Mouse (Mus musculus): ENCODE measurements around the gene Mei1. TPM values are rescaled to one million over a fixed set of nuclear protein-coding genes. Genes with fewer than 3 reads are reported as not detected.

Gene Mei1
- polyA plus RNA-seq, 1 experiment from 2014 or later, result 0.05 TPM

DNA sequence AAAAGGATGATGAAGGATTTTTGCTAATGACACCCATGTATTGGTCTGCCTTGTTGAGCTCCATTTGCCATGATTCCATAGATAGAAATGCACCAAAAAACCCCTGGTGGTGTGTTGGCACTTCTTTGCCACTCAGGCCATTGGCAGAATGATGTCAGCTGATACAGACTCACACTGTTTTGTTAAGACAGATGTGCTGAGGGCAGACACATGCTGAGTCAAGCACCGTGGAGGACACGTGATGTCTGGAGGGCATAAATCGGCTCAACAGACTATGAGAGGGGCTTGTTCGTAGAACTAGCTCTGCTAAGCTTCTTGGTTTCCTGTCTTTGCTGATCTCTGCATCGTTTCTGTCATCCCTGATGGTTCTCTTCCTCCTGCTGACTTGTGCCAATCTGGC is 17.3 kb upstream of the Mei1 start:
- Histone ChIP-seq H3K4me3 (no peak overlapping the region), H3K4me1 (no peaks in the 10 kb centered on the region), H3K36me3 (no peaks in the 10 kb centered on the region), H3K27ac (no peak overlapping the region), H3K27me3 (ENCODE audit: insufficient read depth, poor library complexity, severe bottlenecking) (peaks cover 6% of the 10 kb centered on the region), H3K9me3 (no peaks in the 10 kb centered on the region)
- no peak for DNase-seq (ENCODE audit: low spot score)
- WGBS, result 54% methylated on average over 5 of the region's 5 CpGs

DNA sequence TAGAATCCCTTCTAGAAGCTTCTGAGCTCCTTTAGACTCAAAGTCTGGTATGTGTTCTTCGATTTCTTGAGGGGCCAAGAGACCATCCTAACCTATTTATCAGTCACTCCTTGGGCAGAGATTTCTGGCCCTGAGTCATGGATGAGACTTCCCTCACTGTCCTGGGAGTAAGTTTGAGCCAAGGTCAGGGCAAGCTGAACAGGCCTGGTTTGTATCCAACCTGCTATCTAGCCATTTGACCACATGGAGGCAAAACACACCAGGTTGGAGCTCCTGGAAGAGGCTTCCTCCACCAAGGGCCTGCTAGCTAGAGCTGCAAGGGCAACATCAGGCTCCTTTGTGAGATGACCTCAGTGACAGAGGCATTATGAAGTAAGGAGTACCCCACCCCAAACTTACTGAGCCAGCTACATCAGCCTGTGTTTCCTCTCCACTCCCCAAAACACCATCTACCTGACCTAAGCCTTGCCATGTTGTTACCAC is 11.0 kb upstream of the Mei1 start, which contains the start of gene 4930407I10Rik:
Gene 4930407I10Rik, plus strand, starts transcription at position 433 of the 483 bp plus-strand sequence.
- Histone ChIP-seq H3K4me3 (no peak within 1 kb of the TSS), H3K36me3 (no peaks in the 10 kb centered on the region), H3K4me1 (no peaks in the 10 kb centered on the region), H3K27me3 (ENCODE audit: insufficient read depth, poor library complexity, severe bottlenecking) (peaks cover 22% of the 10 kb centered on the region), H3K27ac (no peak within 1 kb of the TSS), H3K9me3 (no peaks in the 10 kb centered on the region)
- WGBS, result 79% methylated on average over 1 of the region's 1 CpGs
- DNase-seq (ENCODE audit: low spot score), result no peak

DNA sequence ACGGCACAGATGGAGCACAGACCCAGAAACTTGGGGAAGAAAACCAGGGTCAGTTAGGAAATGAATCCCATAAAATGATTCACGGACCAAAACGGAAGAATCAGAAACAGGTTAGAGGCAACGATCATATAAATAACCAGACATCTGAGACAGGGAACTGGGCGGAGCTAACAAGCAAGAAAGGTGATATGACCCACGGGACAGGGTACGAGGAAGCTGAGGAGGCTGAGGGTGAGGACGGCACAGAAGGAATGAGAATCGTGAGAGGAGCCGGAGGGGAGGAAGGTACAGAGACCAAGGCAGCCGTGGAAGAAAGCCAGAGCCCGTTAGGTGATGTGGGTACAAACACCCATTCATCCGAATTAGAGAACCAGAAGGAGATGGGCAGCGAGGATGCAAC is 5.9 kb upstream of the Mei1 start:
- no peak overlapping the region for H3K27ac ChIP-seq
- no peak for DNase-seq (ENCODE audit: low spot score)
- no peak overlapping the region for H3K4me3 ChIP-seq
- no peaks in the 10 kb centered on the region for H3K9me3 ChIP-seq
- no peaks in the 10 kb centered on the region for H3K4me1 ChIP-seq
- peaks cover 69% of the 10 kb centered on the region for H3K27me3 ChIP-seq (ENCODE audit: insufficient read depth, poor library complexity, severe bottlenecking)
- no peaks in the 10 kb centered on the region for H3K36me3 ChIP-seq
- 60% methylated on average over 14 of the region's 14 CpGs for WGBS

GRCm38 (mm10) chr15:82065511-82065910 is 4.3 kb upstream of the Mei1 start:
- Histone ChIP-seq H3K36me3 (no peaks in the 10 kb centered on the region), H3K4me1 (peaks cover 5% of the 10 kb centered on the region), H3K27ac (no peak overlapping the region), H3K9me3 (no peaks in the 10 kb centered on the region), H3K4me3 (no peak overlapping the region), H3K27me3 (ENCODE audit: insufficient read depth, poor library complexity, severe bottlenecking) (peaks cover 85% of the 10 kb centered on the region)
- WGBS, result 21% methylated on average over 7 of the region's 7 CpGs
- DNase-seq (ENCODE audit: low spot score), result no peak

- DNase-seq (ENCODE audit: low spot score), result no peak
- H3K4me1 ChIP-seq, result peaks cover 5% of the 10 kb centered on the region
- no peak overlapping the region for H3K4me3 ChIP-seq
- H3K9me3 ChIP-seq, result no peaks in the 10 kb centered on the region
- 84% methylated on average over 26 of the region's 26 CpGs for WGBS
- H3K27ac ChIP-seq, result no peak overlapping the region
- H3K36me3 ChIP-seq, result no peaks in the 10 kb centered on the region
- H3K27me3 ChIP-seq (ENCODE audit: insufficient read depth, poor library complexity, severe bottlenecking), result peaks cover 54% of the 10 kb centered on the region
Measured at GRCm38 (mm10) chr15:82071816-82072469, 2.1 kb downstream of the Mei1 start.

DNA sequence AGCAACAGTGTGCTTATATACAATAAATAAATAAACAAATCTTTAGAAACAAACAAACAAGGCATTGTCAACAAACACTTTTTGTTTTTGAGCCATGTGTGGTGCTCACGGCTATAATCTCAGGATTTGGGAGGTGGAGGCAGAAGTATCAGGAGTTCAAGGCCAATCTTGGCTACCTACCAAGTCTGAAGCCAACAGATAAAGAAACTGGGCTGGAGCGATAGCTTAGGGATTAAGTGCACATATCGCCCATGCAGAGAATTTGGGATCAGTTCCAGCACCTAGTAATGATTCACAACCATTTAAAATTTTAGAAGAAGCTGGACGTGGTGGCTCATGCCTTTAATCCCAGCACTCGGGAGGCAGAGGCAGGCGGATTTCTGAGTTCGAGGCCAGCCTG is 3.7 kb downstream of the Mei1 start:
- Histone ChIP-seq H3K9me3 (no peaks in the 10 kb centered on the region), H3K4me3 (no peak overlapping the region), H3K27ac (no peak overlapping the region), H3K36me3 (no peaks in the 10 kb centered on the region), H3K27me3 (ENCODE audit: insufficient read depth, poor library complexity, severe bottlenecking) (peaks cover 47% of the 10 kb centered on the region), H3K4me1 (peaks cover 5% of the 10 kb centered on the region)
- WGBS, result 84% methylated on average over 7 of the region's 7 CpGs
- DNase-seq (ENCODE audit: low spot score), result no peak

DNA sequence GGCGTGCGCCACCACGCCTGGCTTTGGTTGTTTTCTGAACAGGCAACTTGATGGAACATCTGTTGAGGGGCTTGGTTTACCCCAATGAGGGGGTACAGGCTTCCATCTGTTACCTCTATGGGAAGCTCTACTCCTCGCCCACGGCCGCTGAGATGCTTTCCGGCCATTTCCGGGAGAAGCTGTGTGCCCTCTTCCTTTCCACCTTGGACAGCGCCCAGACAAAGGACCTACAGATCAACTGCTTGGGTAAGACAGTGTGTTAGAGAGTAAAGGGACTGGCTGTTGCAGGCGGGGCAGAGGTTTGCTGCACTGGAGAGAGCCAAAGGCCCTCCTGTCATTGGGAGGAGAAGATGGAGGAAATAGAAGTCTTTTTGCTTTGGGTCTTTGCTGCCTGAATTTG is 10.1 kb downstream of the Mei1 start:
- Histone ChIP-seq H3K4me1 (no peaks in the 10 kb centered on the region), H3K27me3 (ENCODE audit: insufficient read depth, poor library complexity, severe bottlenecking) (peaks cover 17% of the 10 kb centered on the region; the same call in 1 of the 2 replicates), H3K9me3 (no peaks in the 10 kb centered on the region), H3K27ac (no peak overlapping the region), H3K4me3 (no peak overlapping the region), H3K36me3 (no peaks in the 10 kb centered on the region)
- 50% methylated on average over 10 of the region's 10 CpGs for WGBS
- no peak for DNase-seq (ENCODE audit: low spot score)

GRCm38 (mm10) chr15:82081161-82081560 is 11.4 kb downstream of the Mei1 start:
- H3K4me1 ChIP-seq, result no peaks in the 10 kb centered on the region
- H3K9me3 ChIP-seq, result no peaks in the 10 kb centered on the region
- H3K36me3 ChIP-seq, result no peaks in the 10 kb centered on the region
- no peak overlapping the region for H3K4me3 ChIP-seq
- no peak overlapping the region for H3K27ac ChIP-seq
- no peak for DNase-seq (ENCODE audit: low spot score)
- peaks cover 23% of the 10 kb centered on the region; the same call in 1 of the 2 replicates for H3K27me3 ChIP-seq (ENCODE audit: insufficient read depth, poor library complexity, severe bottlenecking)
- WGBS, result 28% methylated on average over 7 of the region's 7 CpGs

DNA sequence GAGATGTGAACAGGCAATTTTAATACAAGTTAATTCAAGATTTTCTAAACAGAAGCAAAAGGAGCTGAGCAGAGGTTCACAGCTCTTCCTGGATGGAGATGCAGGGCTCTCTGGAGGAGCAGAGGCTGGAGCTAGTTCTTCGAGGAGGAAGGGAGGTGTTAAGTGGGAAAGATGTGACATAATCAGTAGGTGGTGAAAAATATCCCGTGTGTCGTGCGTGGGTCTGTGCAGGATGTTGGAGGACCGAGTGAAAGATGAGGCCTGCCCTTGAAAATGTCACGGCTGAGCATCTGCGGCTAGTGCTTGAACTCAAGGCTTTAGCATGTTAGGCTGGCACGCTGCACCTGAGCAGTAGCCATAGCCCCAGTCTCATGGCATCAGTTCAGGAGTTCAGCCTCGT is 15.8 kb downstream of the Mei1 start:
- 81% methylated on average over 9 of the region's 9 CpGs for WGBS
- Histone ChIP-seq H3K9me3 (no peaks in the 10 kb centered on the region), H3K4me1 (no peaks in the 10 kb centered on the region), H3K27me3 (ENCODE audit: insufficient read depth, poor library complexity, severe bottlenecking) (peaks cover 34% of the 10 kb centered on the region; the same call in 1 of the 2 replicates), H3K27ac (no peak overlapping the region), H3K4me3 (no peak overlapping the region), H3K36me3 (no peaks in the 10 kb centered on the region)
- DNase-seq (ENCODE audit: low spot score), result no peak

DNA sequence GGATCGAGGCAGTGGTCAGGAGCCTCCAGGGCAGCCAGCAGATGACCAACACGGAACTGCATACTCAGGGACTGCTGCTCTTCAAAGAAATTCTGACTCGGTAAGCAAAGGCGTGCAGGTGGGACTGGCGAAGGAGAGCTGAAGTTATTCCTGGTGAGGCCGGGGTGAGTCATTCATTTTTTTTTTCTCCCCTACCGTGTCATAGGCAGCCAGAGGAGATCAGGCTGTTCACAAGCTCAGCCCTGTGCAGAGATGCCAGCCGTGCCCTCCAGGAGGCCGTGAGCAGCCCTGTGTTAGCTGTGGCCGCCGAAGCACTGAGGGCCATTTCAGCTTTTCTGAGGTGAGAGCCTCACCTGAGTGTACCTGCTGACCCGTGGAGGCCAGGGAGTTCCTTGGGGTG is 16.3 kb downstream of the Mei1 start:
- DNase-seq (ENCODE audit: low spot score), result no peak
- Histone ChIP-seq H3K9me3 (no peaks in the 10 kb centered on the region), H3K4me3 (no peak overlapping the region), H3K27ac (no peak overlapping the region), H3K27me3 (ENCODE audit: insufficient read depth, poor library complexity, severe bottlenecking) (peaks cover 34% of the 10 kb centered on the region; the same call in 1 of the 2 replicates), H3K36me3 (no peaks in the 10 kb centered on the region), H3K4me1 (no peaks in the 10 kb centered on the region)
- 75% methylated on average over 12 of the region's 12 CpGs for WGBS

DNA sequence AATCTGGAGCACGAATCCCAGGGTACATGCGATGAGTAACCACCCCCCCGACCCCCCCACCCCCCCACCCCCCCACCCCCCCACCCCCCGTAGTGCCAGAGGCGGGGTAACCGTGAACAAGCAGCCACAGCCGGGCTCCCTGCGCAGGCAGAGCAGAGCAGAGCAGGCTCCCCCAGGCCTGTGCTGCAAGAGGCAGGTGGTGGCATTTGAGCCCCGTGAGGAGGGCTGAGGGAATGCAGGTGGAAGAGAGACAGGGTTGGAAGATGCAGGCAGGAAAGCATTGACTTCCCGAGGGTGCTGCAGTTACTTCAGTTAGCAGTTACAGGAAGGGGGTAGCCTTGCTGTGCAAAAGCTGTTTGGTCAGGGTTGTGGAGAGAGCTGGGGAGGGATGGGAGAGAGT is 17.5 kb downstream of the Mei1 start:
- Histone ChIP-seq H3K27me3 (ENCODE audit: insufficient read depth, poor library complexity, severe bottlenecking) (peaks cover 36% of the 10 kb centered on the region; the same call in 1 of the 2 replicates), H3K4me3 (no peak overlapping the region), H3K4me1 (no peaks in the 10 kb centered on the region), H3K27ac (no peak overlapping the region), H3K9me3 (no peaks in the 10 kb centered on the region), H3K36me3 (no peaks in the 10 kb centered on the region)
- DNase-seq (ENCODE audit: low spot score), result no peak
- 4% methylated on average over 10 of the region's 10 CpGs for WGBS

DNA sequence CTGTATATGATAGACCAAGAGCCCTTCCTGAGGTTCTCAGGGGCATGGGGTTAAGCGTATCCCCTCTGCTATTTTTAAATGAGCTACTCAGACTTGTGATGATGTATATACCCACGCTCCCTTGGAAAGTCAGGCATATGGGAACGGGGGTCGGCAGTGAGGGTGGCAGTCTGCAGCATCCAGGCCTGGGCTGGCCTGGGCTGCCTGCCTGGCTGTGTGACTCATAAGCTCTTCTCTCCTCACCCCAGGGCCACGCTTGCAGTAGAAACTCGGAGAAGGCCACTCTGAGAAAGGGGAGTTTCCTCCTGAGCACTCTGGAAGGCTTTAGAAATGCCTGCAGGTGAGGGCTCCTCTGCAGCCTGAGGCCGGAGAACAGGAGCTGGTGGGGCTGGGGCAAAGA is 21.3 kb downstream of the Mei1 start:
- Histone ChIP-seq H3K27ac (no peak overlapping the region), H3K9me3 (no peaks in the 10 kb centered on the region), H3K4me3 (no peak overlapping the region), H3K27me3 (ENCODE audit: insufficient read depth, poor library complexity, severe bottlenecking) (peaks cover 26% of the 10 kb centered on the region; the same call in 1 of the 2 replicates), H3K4me1 (no peaks in the 10 kb centered on the region), H3K36me3 (no peaks in the 10 kb centered on the region)
- 66% methylated on average over 7 of the region's 7 CpGs for WGBS
- DNase-seq (ENCODE audit: low spot score), result no peak

- peak; percentile 79 for DNase-seq (ENCODE audit: low spot score)
- H3K36me3 ChIP-seq, result no peaks in the 10 kb centered on the region
- H3K9me3 ChIP-seq, result no peaks in the 10 kb centered on the region
- no peaks in the 10 kb centered on the region for H3K4me1 ChIP-seq
- H3K27ac ChIP-seq, result no peak overlapping the region
- WGBS, result 20% methylated on average over 8 of the region's 8 CpGs
- H3K27me3 ChIP-seq (ENCODE audit: insufficient read depth, poor library complexity, severe bottlenecking), result peaks cover 32% of the 10 kb centered on the region
- H3K4me3 ChIP-seq, result no peak overlapping the region
Measured at GRCm38 (mm10) chr15:82106953-82107555, 37.3 kb downstream of the Mei1 start.

All from heart, embryonic 10.5 days (tissue).